Mouse (Mus musculus) hindbrain, embryonic 11.5 days (tissue): ENCODE data around the gene Trim25. TPM values are rescaled to one million over a fixed set of nuclear protein-coding genes. Genes with fewer than 3 reads are reported as not detected.

Experiments used
- ATAC-seq: fragments of 200-750 bp; cut with Nextera tagmentation; 2 replicates; pipeline ENCODE4 v1.8.0; 2017; ENCODE audit warnings: mild to moderate bottlenecking, moderate TSS enrichment, moderate library complexity; ENCODE audit not compliant: low FRiP score
- DNase-seq: peaks from one replicate; pipeline ENCODE4 v3.0.0-alpha.2; 2015; ENCODE audit warnings: low spot score
- H3K27ac ChIP-seq: fragments of 300-500 bp; sonication (generic); 2 replicates; pipeline ENCODE4 v1.5.1; 2014; ENCODE audit warnings: mild to moderate bottlenecking, low read depth, low read length
- H3K27me3 ChIP-seq: fragments of 300-500 bp; sonication (generic); 2 replicates; pipeline ENCODE4 v1.6.1; 2014; ENCODE audit warnings: mild to moderate bottlenecking, low read length, moderate library complexity, mixed read lengths; ENCODE audit not compliant: control insufficient read depth, insufficient read depth
- H3K36me3 ChIP-seq: fragments of 300-500 bp; sonication (generic); 2 replicates; pipeline ENCODE4 v1.6.1; 2014; ENCODE audit warnings: mild to moderate bottlenecking, low read length, moderate library complexity, mixed read lengths; ENCODE audit not compliant: control insufficient read depth, insufficient read depth
- H3K4me1 ChIP-seq: fragments of 300-500 bp; sonication (generic); replicated peaks from 2 replicates; pipeline ENCODE4 v1.6.1; 2014; ENCODE audit warnings: low read length, mixed read lengths; ENCODE audit not compliant: control insufficient read depth, insufficient read depth
- H3K4me2 ChIP-seq: fragments of 300-500 bp; sonication (generic); replicated peaks from 2 replicates; pipeline ENCODE4 v1.6.1; 2014; ENCODE audit warnings: mild to moderate bottlenecking, low read depth, low read length
- H3K4me3 ChIP-seq: fragments of 300-500 bp; sonication (generic); 2 replicates; pipeline ENCODE4 v1.5.1; 2014; ENCODE audit warnings: low read depth, low read length
- H3K9ac ChIP-seq: fragments of 300-500 bp; sonication (generic); 2 replicates; pipeline ENCODE4 v1.6.1; 2014; ENCODE audit warnings: low read depth, low read length
- H3K9me3 ChIP-seq: fragments of 300-500 bp; sonication (generic); 2 replicates; pipeline ENCODE4 v1.6.1; 2016; ENCODE audit warnings: low read length; ENCODE audit not compliant: control insufficient read depth
- WGBS: fragments of 180-500 bp; shearing (Covaris S2); extraction: QIAGEN DNeasy Blood & Tissue Kit; methylation state at CpG from one replicate; pipeline ENCODE4 v1.1.7; 2014; 5-methylcytosine and 5-hydroxymethylcytosine counted together
- polyA plus RNA-seq: library from polyadenylated mRNA; unstranded; fragments of >200 nt; fragmentation: Nextera tagmentation; extraction: Ambion mirVana; gene quantifications from 2 replicates; pipeline ENCODE4 v1.2.1, GENCODE M21; 2014

The Trim25 gene
- polyA plus RNA-seq, 1 experiment from 2014 or later = 3.6 TPM

GRCm38 (mm10) chr11:89024181-89024881 is 25.2 kb downstream of the Trim25 start:
- 72% methylated on average over 11 of the region's 11 CpGs for WGBS
- no peak overlapping the region for H3K27ac ChIP-seq
- DNase-seq (peak; percentile 13), ATAC-seq (no peak)
- no peak overlapping the region for H3K9ac ChIP-seq
- no peaks in the 10 kb centered on the region for H3K9me3 ChIP-seq
- no peak overlapping the region for H3K4me3 ChIP-seq
- H3K4me1 ChIP-seq = no peaks in the 10 kb centered on the region
- no peaks in the 10 kb centered on the region for H3K36me3 ChIP-seq
- no peaks in the 10 kb centered on the region for H3K27me3 ChIP-seq
- H3K4me2 ChIP-seq = no peak overlapping the region

DNA sequence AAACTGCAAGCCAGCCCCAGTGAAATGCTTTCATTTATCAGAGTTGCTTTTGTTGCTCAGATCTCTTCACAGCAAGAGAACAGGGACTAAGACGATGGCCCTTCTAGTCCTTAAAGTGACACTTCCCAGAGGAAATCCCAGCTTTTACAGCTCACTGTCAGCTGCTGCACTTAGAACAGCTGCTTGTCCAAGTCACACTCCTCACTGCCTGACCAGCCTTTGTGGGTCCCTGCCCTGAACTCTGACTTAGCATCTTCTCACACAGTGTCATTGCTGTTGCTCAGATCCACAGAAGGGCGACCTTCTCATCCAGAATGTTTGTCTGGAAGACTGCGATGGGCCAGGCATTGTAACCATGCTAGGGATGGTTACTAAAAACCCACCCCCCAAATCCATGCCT is 26.4 kb downstream of the Trim25 start:
- H3K9ac ChIP-seq = no peak overlapping the region
- 76% methylated on average over 3 of the region's 3 CpGs for WGBS
- no peaks in the 10 kb centered on the region for H3K9me3 ChIP-seq
- no peaks in the 10 kb centered on the region for H3K27me3 ChIP-seq
- DNase-seq = no peak
- H3K36me3 ChIP-seq = no peaks in the 10 kb centered on the region
- ATAC-seq = no peak
- no peak overlapping the region for H3K27ac ChIP-seq
- H3K4me3 ChIP-seq = no peak overlapping the region
- no peak overlapping the region for H3K4me2 ChIP-seq
- no peaks in the 10 kb centered on the region for H3K4me1 ChIP-seq

- DNase-seq (no peak), ATAC-seq (no peak)
- Histone ChIP-seq H3K4me2 (no peak overlapping the region), H3K9ac (no peak overlapping the region), H3K27ac (no peak overlapping the region), H3K4me1 (no peaks in the 10 kb centered on the region), H3K4me3 (no peak overlapping the region), H3K27me3 (no peaks in the 10 kb centered on the region), H3K9me3 (no peaks in the 10 kb centered on the region), H3K36me3 (no peaks in the 10 kb centered on the region)
- WGBS = 89% methylated on average over 3 of the region's 3 CpGs
These were observed 26.9 kb downstream of the Trim25 start for GRCm38 (mm10) chr11:89026117-89026516.

DNA sequence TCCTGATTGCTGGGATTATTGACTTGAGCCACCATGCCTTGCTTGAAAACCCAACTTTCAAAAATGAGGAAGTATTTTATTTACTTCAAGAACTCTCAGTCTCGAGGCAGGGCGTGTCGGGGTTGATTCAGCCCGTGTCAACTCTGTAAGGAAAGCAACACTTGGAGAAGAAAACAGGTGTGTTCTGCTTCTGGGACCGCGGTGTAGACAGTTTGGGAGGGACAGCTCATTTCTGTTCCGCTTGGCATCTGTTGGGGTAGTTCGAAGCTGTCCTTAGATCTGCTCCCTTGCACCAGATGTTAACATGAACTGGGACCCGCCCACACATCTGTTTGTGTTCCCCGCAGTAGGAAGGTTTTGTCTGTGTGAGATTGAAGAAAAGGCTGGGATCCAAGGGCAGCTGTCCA is 28.8 kb downstream of the Trim25 start:
- H3K4me2 ChIP-seq = no peak overlapping the region
- H3K4me1 ChIP-seq = no peaks in the 10 kb centered on the region
- no peaks in the 10 kb centered on the region for H3K9me3 ChIP-seq
- H3K4me3 ChIP-seq = no peak overlapping the region
- 78% methylated on average over 10 of the region's 10 CpGs for whole genome bisulfite sequencing
- H3K9ac ChIP-seq = no peak overlapping the region
- ATAC-seq (no peak), DNase-seq (no peak)
- H3K27ac ChIP-seq = no peak overlapping the region
- H3K36me3 ChIP-seq = no peaks in the 10 kb centered on the region
- H3K27me3 ChIP-seq = no peaks in the 10 kb centered on the region

- H3K4me1 ChIP-seq = no peaks in the 10 kb centered on the region
- no peak for DNase-seq
- no peaks in the 10 kb centered on the region for H3K27me3 ChIP-seq
These were observed 29.8 kb downstream of the Trim25 start for GRCm38 (mm10) chr11:89028871-89029405.

DNA sequence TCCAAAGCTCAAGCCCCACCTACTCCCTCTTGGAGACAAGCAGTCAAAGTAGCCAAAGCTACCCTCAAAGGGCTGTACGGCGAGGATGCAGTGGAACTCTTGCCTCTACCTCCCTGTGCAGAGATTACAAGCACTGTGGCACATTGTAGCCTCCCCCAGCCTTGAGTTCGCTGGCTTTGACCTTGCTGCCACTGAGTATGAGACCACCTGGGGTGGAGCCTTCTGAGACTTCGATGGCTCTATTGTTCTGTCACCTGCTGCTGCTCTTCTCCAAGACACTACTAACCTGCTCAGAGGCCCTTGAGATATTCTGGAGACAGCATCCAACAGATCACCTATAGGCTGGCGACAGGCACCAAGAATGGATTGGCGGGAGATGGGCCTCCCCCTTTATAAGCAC is 31.4 kb downstream of the Trim25 start:
- Histone ChIP-seq H3K9me3 (no peaks in the 10 kb centered on the region), H3K4me1 (no peaks in the 10 kb centered on the region), H3K4me2 (no peak overlapping the region), H3K9ac (no peak overlapping the region), H3K27ac (no peak overlapping the region), H3K36me3 (no peaks in the 10 kb centered on the region), H3K27me3 (no peaks in the 10 kb centered on the region), H3K4me3 (no peak overlapping the region)
- no peak for ATAC-seq
- WGBS = 74% methylated on average over 6 of the region's 6 CpGs
- DNase-seq = no peak

More at GRCm38 (mm10) chr11:89028871-89029405, 29.8 kb downstream of the Trim25 start:
- no peaks in the 10 kb centered on the region for H3K9me3 ChIP-seq
- no peak overlapping the region for H3K4me3 ChIP-seq
- H3K4me2 ChIP-seq = no peak overlapping the region
- no peak overlapping the region for H3K9ac ChIP-seq
- ATAC-seq = no peak
- H3K36me3 ChIP-seq = no peaks in the 10 kb centered on the region
- no peak overlapping the region for H3K27ac ChIP-seq
- WGBS = 60% methylated on average over 10 of the region's 10 CpGs

DNA sequence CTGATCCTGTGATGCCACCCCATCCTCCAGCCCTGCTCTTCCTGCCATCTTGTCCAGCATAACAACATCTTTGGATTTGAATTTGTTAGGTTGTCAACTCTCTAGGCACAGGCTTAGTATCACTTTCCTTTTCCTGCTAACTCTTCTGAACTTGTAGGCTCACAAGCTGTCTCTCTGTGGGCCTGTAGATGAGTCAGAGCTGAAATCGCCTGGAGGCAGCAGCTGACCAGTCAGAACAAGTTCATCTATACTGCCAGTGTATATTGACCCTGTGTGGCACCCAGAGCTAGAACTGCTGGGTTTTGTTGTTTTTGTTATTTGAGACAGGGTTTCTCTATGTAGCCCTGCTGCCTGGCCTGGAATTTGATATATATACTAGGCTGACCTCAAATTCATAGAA is 32.0 kb downstream of the Trim25 start:
- no peak for ATAC-seq
- 53% methylated on average over 1 of the region's 1 CpGs for WGBS

DNA sequence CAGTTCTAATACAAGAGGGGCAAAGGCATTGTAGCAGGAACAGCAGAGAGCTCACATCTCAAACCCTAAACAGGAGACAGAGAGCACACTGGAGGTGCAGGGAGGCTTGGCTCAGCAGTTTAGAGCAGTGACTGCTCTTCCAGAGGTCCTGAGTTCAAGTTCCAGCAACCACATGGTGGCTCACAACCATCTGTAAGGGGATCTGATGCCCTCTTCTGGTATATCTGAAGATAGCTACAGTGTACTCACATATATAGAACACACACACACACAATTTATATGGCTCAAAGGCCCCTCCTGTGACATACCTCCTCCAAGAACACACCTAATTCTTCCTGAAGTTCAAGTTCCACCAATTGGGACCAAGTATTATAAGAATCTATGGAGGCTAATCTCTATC is 35.4 kb downstream of the Trim25 start:
- no peak overlapping the region for H3K4me2 ChIP-seq
- DNase-seq = no peak
- H3K36me3 ChIP-seq = no peaks in the 10 kb centered on the region
- no peaks in the 10 kb centered on the region for H3K27me3 ChIP-seq
- H3K9ac ChIP-seq = no peak overlapping the region
- H3K4me3 ChIP-seq = no peak overlapping the region
- H3K27ac ChIP-seq = no peak overlapping the region
- H3K4me1 ChIP-seq = no peaks in the 10 kb centered on the region
- ATAC-seq = no peak
- H3K9me3 ChIP-seq = no peaks in the 10 kb centered on the region

More for the DNA sequence above, 32.0 kb downstream of the Trim25 start:
- Histone ChIP-seq H3K4me3 (no peak overlapping the region), H3K4me1 (no peaks in the 10 kb centered on the region), H3K9me3 (no peaks in the 10 kb centered on the region), H3K4me2 (no peak overlapping the region), H3K9ac (no peak overlapping the region), H3K27me3 (no peaks in the 10 kb centered on the region), H3K36me3 (no peaks in the 10 kb centered on the region), H3K27ac (no peak overlapping the region)
- no peak for DNase-seq

GRCm38 (mm10) chr11:89035552-89035951 is 36.4 kb downstream of the Trim25 start:
- H3K4me3 ChIP-seq = no peak overlapping the region
- WGBS = 81% methylated on average over 3 of the region's 3 CpGs
- H3K9ac ChIP-seq = no peak overlapping the region
- ATAC-seq = no peak
- H3K27ac ChIP-seq = no peak overlapping the region
- H3K4me1 ChIP-seq = no peaks in the 10 kb centered on the region
- H3K36me3 ChIP-seq = no peaks in the 10 kb centered on the region; the same call in 1 of the 2 replicates
- H3K9me3 ChIP-seq = no peaks in the 10 kb centered on the region
- DNase-seq = no peak
- no peaks in the 10 kb centered on the region for H3K27me3 ChIP-seq
- no peak overlapping the region for H3K4me2 ChIP-seq
